Mouse (Mus musculus) kidney, adult 11 months (tissue): ENCODE data around the gene Grsf1.

Experiments
- DNase-seq: peaks from one replicate; pipeline ENCODE4 v3.0.0; 2022

The Grsf1 gene

DNA sequence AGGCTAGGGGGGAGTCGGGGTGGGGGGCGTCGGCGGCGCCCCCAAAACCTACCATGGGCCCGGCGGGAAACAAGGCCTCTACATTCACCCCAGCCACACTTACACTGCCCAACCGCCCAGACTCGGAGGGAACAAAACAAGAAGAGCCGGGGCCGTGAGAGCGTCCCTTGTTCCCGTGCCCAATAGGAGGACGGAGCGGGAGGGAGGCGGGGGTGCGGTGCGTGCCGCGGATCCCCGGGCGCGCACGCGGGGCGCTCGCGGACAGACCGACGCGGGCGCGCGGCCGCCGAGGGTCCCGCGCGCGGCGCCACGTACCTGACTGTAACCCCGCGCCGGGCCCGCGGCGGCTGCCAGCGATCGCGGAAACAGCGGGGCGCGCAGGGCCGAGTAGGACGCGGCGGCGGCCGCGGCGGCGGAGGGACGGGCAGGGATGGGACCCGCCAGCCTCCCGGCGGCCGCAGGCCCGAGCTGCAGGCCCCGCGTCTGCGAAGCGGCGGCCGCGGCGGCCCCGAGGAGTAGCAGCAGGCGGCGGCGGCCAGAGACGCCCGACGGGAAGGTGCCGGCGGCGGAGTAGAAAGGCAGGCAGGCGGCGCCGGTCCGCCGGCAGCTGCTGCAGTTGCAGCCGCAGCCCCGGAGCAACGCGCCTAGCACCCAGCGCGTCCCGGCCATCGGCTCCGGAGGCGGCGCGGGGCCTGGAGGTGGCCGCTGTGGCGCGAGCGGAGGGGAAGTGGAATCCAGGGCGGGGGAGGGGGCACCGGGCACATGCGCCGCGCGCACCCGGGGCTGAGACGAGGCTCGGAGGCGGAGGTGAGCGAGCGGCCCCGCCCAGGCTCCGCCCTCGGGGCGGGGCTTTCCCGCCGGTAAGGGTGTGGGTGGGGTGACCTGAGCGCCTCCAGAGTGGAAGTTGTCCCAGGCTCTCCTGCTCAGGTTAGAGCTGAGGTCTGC, at the start of gene Grsf1:
TSS of gene Grsf1 (minus strand) at position 729 of the 945 bp plus-strand sequence.
- DNase-seq, result peak; percentile 95

DNA sequence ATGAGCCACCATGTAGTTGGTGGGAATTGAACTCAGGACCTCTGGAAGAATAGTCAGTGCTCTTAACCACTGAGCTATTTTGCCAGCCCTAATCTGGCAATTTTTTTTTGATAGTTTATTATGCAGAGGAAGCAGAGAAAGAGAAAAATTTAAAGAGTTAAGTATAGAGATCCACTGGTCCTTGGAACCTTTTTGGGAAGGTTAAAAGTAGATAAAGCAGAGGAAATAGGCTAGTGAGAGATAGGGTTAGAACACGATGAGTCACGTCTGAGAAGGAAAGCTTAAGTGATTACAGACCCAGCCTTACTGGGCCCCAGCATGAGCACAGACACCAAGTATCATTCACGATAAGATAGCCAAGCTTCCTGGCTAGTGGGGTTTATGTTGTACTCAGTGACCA, 48.1 kb upstream of the Grsf1 start:
- DNase-seq, result no peak

DNA sequence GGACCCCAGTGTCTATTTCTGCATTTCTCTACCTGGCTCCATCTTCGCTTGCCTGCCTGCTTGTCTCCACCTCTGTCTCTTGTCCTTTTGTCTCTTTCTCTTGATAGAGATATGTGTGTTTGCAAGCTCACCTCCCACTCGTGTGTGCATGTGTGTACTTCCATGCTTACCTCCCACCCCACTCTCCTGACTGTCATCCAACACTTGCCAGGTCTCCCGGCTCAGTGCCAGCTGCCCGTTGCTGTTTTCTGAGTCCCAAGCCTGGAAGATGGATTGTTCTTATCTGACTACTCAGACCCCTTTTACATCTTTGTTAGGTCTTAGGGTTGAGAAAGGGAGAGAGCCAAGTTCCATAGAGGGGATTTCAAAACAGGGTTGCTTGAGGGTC, 46.2 kb upstream of the Grsf1 start:
- DNase-seq, result no peak

DNA sequence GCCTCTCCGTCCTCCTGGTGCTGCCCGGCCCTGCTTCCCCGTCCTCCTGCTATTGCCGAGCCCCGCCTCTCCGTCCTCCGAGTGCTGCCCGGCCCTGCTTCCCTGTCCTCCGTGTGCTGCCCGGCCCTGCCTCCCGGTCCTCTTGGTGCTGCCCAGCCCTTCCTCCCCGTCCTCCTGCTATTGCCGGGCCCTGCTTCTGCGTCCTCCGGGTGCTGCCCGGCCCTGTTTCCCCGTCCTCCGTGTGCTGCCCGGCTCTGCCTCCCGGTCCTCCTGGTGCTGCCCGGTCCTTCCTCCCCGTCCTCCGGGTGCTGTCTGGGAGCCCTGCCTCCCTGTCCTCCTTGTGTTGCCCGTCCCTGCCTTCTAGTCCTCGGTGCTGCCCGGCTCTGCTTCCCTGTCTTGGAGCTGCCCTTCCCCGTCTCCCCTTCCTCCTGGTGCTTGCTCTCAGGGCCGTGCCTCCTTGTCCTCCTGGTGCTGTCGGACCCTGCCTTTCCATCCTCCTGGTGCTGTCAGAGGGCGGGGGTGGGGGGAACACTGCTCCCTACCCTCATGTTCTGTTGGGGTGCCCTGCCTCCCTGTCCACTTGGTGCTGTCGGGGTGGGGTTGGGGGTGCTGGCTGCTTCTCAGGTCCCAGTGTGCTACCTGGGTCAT, 45.7 kb upstream of the Grsf1 start:
- peak; percentile 35 for DNase-seq

DNA sequence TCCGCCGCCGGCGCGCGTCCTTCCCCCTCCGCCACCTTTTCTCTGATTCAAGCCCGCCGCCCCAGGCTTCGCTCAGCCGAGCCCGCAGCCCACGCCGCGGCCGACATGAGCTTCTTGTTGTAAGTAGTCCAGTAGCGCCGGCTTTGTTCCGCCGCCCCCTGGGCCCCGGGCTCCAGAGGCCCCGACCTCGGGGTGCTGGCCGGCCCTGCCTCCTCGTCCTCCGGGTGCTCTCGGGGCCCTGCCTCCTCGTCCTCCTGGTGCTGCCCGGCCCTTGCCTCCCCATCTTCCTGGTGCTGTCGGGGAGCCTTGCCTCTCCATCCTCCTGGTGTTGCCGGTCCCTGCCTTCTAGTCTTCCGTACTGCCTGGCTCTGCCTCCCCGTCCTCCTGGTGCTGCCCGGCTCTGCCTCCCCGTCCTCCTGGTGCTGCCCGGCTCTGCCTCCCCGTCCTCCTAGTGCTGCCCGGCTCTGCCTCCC, 45.1 kb upstream of the Grsf1 start:
- DNase-seq, result no peak

DNA sequence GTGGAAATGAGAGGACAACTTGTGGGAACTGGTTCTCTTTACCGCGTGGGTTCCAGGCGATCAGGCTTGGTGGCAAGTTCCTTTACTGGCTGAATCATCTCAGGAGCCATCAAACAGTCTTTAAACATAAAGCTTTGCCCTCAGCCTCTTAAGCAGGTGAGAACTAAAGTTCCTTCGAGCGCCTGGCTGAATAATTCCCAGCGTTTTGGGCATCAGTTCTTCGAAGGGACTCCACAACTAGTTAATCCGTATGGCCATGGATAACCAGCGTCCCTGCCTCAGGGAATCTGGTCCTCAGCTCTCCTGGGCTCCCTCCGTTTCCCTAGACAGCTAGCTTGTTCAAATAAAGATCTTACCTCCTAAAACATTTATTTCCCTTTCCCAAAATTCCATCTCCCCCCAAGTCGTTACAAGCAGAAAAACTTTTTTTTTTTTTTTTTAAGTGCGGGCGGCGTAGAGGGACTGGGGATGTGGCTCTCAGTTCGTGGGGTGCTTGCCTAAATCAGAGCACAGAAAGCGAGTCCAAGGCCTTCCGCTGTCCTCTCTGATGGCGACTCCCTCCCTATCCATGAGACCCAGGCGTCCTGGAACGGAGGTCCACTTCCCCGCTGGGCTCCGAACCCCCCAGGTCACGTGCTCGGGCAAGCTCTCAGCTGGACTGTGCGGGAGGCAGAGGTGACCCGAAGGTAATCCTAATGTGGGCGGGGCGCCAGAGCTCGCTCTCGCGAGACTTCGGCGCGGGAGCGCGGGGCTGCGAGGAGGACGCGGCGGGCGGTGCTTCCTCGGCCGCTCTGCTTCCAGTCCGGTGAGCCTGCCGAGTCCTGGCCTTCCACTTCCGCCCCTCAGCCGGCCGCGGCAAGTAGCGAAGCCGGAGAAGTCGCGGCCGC, 44.4 kb upstream of the Grsf1 start, which contains the start of gene Mob1b:
TSS of gene Mob1b (plus strand) at position 740 of the 887 bp plus-strand sequence.
- peak; percentile 97 for DNase-seq

DNA sequence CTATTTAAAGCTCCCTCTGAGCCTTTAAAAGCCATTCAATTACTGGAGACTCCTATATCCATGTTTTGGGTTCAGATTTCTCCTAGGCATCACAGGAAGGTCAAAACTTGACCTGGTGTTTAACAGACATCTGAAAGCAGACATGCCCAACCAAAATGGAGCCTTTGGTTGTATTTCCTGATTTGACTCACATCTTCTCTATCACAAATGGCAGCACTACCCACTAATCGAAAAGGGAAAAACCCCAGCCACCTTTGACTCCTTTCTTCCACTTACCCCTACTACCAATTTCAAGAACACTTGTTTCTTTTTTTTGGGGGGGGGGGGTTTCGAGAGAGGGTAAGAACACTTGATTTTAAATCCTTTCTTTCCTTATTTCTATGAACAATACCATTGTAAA, 41.0 kb upstream of the Grsf1 start:
- no peak for DNase-seq

DNA sequence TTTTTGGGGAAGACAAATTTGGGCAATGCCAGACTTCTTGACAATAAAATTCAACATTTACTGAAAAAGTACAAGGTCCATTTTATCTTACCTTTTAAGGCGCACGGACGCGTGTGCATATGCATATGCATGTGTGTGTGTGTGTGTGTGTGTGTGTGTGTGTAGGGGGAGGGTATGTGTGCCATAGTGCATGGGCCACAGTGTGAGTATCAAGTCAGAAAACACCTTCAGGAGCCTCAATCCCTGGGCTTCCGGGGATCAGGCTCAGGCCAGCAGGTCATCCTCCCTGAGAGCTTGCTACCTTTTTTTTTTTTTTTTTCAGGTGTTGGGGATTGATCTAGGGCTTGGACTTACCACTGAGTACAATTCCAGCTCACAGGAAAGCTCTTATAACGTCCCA, 36.4 kb upstream of the Grsf1 start:
- no peak for DNase-seq

DNA sequence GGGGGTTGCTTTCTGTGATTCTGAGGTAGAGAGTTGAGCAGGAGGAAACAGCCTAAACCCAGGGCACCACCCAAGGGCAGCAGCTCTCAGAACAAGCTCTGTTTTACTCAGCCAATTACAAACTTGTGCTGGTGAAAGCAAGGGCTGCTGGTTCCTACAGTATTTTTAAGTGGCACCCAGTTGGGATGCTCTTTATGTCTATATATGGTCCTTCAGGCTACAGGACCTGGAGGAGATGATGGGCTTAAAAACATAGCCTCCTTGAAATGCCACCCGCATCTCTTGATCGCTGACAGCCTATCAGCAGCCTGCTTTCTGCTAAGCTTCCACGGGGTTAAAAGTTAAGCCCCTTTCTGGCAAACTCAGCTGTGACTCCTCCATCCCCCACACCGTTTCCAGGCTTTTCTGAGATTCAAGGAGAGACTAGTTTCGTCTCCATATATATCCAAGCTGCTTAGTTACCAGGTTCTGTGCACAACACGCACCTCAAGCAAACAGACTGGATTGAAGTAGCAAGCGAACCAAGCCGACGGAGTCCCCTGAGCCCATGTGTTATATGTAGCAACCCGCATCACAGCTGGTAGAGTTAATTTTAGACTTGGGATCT, 35.8 kb upstream of the Grsf1 start:
- DNase-seq, result no peak

DNA sequence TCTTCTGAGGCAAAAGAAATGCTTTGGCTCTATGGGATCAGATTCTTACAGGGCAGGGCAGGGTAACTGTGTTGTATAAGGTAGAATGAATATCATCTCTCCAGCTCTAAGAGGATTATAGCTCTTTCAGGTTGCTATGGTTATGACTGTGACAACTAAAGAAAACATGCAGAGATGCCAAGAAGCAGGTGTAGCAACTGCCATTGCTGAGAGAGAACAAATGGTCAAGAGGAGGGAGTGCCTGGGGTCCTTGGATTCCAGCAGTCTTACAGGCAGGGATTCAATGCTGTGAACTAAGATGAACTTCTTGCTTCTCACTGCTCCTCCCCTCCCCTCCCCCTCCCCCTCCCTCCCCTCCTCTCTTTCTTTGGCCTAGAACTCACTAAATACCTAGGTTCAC, 35.2 kb upstream of the Grsf1 start:
- no peak for DNase-seq

DNA sequence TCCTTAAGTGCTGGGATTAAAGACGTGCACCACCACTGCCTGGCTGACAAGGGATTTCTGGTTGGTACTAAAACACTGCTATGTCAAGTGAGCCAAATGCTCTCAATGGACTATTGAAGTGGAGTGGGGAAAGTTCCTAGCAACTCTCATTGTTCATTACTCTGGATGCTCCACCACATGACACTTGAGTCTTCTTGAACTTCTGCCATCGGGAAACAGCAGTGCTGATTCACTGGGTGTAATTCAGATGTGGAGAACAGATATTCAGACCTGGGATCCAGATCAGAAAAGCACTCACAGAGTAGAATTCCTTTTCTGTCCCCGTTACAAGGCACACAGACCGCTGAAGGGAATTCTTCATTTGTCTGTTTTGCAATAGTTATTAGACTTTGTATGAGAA, 27.6 kb upstream of the Grsf1 start:
- DNase-seq, result no peak

DNA sequence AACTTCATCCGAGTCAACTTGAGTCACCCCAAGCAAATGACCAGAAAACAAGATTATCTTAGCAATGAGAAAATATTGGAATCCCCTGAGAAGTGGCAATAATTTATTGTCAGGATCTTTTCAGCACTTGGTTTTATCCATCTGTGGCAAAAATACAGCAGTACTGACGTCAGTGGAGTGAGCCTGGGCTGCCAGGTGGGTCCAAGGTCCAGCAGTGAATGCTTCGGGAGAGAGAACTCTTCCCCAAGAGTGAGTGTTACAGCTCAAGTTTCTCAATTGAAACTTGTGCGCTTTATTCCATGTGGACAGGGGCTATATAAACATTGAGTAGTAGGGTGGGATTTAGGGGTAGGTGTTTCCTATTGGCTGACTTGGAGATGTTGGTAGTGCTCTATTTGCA, 26.1 kb upstream of the Grsf1 start:
- peak; percentile 42 for DNase-seq

DNA sequence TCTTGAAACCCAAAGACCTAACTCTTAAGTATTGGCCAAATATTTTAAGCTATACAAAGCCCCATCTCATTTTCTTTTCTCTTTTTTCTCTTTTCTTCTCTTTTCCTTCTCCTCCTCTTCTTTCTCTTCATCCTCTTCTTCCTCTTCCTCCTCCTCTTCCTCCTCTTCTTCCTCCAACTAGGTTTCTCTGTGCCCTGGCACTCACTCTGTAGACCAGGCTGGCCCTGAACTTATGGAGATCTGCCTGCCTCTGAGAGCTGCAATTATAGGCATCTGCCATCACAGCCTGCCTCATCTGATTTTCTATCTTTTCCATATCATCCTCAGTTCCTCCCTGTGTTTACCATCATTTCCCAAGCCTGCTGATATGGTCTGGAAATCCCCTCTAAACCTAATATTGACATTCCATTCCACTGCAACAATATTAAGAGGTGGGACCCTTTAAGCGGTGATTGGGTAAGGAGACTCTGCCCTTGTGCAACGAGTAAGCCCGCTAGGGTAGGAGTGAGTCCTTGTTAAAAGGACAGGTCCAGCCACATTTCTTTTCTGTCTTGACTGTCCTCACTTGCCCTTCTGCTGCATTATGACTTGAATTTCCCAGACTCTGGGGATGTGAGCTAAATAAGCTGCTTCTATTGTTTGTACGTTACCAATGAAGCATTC, 23.4 kb upstream of the Grsf1 start:
- DNase-seq, result no peak

DNA sequence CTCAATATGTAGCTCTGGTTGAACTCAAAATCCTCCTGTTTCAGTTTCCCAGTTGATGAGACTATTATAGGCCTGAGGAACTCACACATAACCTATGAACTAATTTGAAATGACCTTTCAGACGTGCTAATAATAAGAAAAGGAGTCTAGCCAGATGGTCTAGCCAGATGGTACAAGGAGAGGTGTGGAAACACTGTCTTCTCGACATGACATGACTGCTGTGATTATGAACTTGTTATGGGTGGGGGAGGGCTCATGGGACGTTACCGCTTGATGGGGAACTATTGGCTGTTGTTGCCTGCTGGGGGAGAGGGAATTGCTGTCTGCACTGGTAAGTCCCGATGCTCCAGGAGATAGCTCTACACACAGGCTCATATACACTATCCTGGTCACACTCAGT, 21.3 kb upstream of the Grsf1 start:
- no peak for DNase-seq

DNA sequence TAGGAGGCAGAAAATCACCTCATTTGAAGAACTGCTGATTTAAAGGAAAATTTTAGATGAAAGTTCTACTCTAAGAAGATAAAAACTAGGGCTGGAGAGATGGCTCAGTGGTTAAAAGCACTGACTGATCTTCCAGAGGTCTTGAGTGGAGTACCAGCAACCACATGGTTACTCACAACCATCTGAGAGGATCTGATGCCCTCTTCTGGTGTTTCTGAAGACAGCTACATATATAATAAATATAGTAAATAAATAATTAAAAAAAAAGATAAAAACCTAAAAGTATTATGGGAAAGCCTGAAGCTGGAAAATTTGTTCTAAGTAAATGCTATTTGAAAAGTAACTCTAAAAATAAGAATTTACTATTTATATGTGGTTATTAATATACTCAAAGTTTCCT, 17.1 kb upstream of the Grsf1 start:
- no peak for DNase-seq

DNA sequence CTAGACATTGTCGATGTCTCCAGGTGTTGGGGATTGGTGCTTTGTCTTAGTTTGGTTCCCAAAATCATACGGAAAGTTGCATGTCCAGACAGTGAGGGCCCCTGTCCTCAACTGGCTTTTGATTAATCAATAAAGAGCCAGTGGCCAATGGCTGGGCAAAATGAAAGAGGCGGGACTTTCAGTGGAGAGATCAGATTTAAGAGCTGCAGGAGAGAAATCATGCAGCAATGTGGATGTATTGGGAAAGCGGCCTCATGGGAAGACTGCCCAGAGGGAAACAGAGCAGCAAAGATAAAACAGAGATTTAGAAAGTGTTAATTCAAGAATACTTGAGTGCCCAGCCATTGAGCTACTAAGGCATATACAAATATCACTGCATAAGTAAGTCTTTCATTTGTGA, 16.6 kb upstream of the Grsf1 start:
- no peak for DNase-seq

DNA sequence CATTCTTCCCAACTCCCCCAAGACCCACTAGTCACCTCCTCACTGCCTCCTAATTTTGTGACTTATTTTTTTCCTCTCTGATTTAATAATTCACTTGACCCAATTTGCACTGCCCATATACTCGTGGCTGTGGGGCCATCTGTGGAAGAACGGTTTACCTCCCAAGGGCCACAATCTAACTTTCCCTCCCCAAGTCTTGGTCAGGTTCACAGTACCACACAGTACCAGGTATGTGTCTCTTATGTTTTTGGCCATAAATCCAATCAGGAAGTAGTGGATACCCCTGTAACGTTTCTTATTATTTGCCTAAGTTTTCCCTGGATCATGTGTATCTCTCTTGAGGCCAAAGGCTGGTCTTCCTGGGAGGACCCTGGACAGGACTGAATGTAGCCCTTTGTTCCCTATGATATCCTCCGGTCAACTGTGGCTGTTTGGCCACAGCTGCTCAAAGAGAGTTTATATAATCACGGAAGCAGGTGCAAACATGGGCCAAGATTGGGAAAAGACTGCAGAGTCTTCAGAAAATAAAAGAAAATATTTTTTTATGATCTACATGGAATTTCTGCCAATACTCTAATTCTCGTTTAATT, 15.6 kb upstream of the Grsf1 start:
- no peak for DNase-seq

DNA sequence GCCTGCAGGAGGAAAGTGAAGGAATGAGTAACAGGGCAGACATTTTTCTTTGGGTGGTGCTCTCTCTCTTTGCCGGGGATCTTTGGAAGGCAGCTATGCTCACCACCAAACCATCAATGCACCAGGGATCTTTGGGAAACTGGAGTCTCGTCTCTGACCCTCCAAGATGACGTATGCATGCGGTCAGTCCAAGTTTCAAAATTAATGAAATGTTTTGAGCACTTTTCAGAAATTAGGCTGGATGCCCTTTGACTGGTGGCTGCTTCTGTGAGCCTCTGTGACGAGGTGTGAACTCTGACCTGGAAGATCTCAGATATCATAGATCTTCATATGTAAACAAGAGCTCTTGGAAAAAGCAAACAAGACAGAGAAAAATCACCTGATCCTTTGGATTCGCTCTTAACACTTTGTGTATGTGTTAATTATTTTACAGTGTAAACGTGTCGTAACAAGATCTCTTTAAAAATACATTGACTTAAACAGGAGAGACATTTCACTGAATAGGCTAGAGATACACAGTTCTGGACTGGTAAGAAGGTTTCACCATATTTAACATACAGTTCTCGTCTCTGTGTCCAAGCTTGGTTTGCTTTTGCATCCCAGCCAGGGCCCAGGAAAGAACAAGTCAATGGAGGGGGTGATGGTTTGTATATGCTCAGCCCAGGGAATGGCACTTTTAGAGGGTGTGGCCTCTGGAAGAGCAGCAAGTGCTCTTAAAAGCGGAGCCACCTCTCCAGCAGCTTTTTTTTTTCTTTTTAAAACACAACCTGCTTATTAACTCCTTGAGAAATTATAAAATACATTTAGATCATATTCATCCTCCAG, 14.9 kb upstream of the Grsf1 start:
- no peak for DNase-seq

DNA sequence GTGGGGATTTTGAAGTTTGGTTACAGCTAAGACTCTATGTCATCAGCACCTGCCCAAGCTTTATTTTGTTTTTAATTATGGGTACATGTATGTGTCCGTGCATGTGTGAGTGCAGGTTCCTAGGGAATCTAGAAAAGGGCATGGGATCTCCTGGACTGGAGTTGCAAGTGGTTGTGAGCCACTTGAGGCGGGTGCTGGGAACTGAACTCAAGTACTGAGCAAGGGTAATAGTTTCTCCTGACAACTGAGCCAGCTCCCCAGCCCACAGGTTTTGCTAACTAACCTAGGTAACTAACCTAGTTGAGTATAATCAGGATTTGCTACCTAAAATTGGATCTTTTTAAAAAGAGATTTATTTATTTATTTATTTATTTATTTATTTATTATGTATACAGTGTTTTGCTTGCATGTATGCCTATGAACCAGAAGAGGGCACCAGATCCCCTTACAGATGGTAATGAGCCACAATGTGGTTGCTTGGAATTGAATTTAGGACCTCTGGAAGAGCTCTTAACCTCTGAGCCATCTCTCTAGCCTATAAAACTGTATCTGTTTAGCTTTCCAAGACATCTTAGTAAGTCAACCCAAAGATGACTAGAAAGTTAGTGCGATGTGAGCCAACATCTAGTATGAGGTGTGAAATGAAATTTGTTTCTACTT, 13.4 kb upstream of the Grsf1 start:
- no peak for DNase-seq

DNA sequence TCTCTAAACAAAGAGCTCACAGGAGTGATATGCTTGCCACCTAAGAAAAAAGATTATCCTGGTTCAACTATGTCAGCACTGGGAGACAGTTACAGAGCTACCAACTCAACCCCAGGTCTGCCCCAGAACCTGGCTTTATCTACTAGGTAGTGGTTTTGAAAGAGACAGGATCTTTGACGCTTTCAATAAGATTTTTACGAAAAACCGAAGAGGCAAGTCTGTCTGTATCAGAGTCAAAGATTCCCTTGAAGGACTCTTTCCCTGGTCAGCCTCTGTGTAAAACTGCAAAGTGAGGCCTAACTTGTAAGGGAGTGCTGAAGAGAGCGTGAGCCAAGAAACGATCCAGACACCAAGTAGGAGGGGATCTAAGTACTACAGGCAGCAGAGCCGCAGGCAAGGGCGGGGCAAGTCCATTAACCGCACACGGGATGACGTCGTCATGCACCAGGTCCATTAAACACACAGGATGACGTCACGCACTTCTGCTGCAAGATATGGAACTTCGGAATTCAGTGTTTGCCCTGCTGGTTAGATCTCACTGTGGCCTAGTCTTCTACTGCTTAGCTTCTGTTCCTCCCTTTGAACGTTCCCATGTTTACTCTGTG, 12.7 kb upstream of the Grsf1 start:
- DNase-seq, result no peak
